Mouse (Mus musculus): ENCODE data around the gene Clock.

GRCm38 (mm10) chr5:76243274-76243673, 61.3 kb downstream of the Clock start:
- TF ChIP-seq CTCF (IDR thresholded peaks at IDR 0.05; ENCODE audit: borderline replicate concordance, insufficient read depth, low read depth, low read length) (no peak), POLR2A (IDR thresholded peaks at IDR 0.05; ENCODE audit: borderline replicate concordance, insufficient read depth, low read length) (no peak)
